Mouse (Mus musculus) hindbrain, embryonic 16.5 days (tissue): Measurements from ENCODE around the gene Dock3. TPM values are rescaled to one million over a fixed set of nuclear protein-coding genes. Genes with fewer than 3 reads are reported as not detected.

Experiments
- ATAC-seq: fragments of 200-750 bp; cut with Nextera tagmentation; 2 replicates; pipeline ENCODE4 v1.8.0; 2017; ENCODE audit warnings: moderate TSS enrichment, moderate library complexity
- H3K27ac ChIP-seq: fragments of 300-500 bp; sonication (generic); 2 replicates; pipeline ENCODE4 v1.5.1; 2014; ENCODE audit warnings: low read depth, mild to moderate bottlenecking, control low read depth, low read length, moderate library complexity
- H3K27me3 ChIP-seq: fragments of 300-500 bp; sonication (generic); replicated peaks from 2 replicates; pipeline ENCODE4 v1.6.1; 2014; ENCODE audit warnings: low read length; ENCODE audit not compliant: control insufficient read depth, insufficient read depth
- H3K36me3 ChIP-seq: fragments of 300-500 bp; sonication (generic); 2 replicates; pipeline ENCODE4 v1.6.1; 2014; ENCODE audit warnings: mild to moderate bottlenecking, low read length, moderate library complexity, mixed read lengths; ENCODE audit not compliant: control insufficient read depth, insufficient read depth
- H3K4me1 ChIP-seq: fragments of 300-500 bp; sonication (generic); 2 replicates; pipeline ENCODE4 v1.6.1; 2014; ENCODE audit warnings: low read depth, low read length; ENCODE audit not compliant: control insufficient read depth, insufficient read depth
- H3K4me2 ChIP-seq: fragments of 300-500 bp; sonication (generic); 2 replicates; pipeline ENCODE4 v1.6.1; 2014; ENCODE audit warnings: mild to moderate bottlenecking, low read length, control low read depth, moderate library complexity
- H3K4me3 ChIP-seq: fragments of 300-500 bp; sonication (generic); 2 replicates; pipeline ENCODE4 v1.5.1; 2014; ENCODE audit warnings: mild to moderate bottlenecking, low read length, control low read depth, moderate library complexity
- H3K9ac ChIP-seq: fragments of 300-500 bp; sonication (generic); 2 replicates; pipeline ENCODE4 v1.6.1; 2014; ENCODE audit warnings: low read depth, mild to moderate bottlenecking, control low read depth, low read length, moderate library complexity
- H3K9me3 ChIP-seq: fragments of 300-500 bp; sonication (generic); 2 replicates; pipeline ENCODE4 v1.6.1; 2014; ENCODE audit warnings: mild to moderate bottlenecking, low read length, moderate library complexity; ENCODE audit not compliant: control insufficient read depth
- WGBS: fragments of 180-500 bp; shearing (Covaris S2); extraction: QIAGEN DNeasy Blood & Tissue Kit; methylation state at CpG from one replicate; pipeline ENCODE4 v1.1.7; 2014; 5-methylcytosine and 5-hydroxymethylcytosine counted together
- polyA plus RNA-seq: library from polyadenylated mRNA; unstranded; fragments of >200 nt; fragmentation: Nextera tagmentation; extraction: Ambion mirVana; gene quantifications from 2 replicates; pipeline ENCODE4 v1.2.1, GENCODE M21; 2015

Gene Dock3
- polyA plus RNA-seq, 1 experiment from 2014 or later: 14.4 TPM

- 79% methylated on average over 4 of the region's 4 CpGs for WGBS
- H3K36me3 ChIP-seq: no peaks in the 10 kb centered on the region
- no peaks in the 10 kb centered on the region for H3K9me3 ChIP-seq
- H3K27ac ChIP-seq: no peak overlapping the region
- H3K9ac ChIP-seq: no peak overlapping the region
- H3K4me1 ChIP-seq: no peaks in the 10 kb centered on the region
- no peak overlapping the region for H3K4me2 ChIP-seq
- no peak overlapping the region for H3K4me3 ChIP-seq
- H3K27me3 ChIP-seq: no peaks in the 10 kb centered on the region
- ATAC-seq: no peak
These were observed 221.9 kb downstream of the Dock3 start for GRCm38 (mm10) chr9:107009841-107010240.

GRCm38 (mm10) chr9:107003187-107003586 lies 228.5 kb downstream of the Dock3 start:
- Histone ChIP-seq H3K4me2 (no peak overlapping the region), H3K27me3 (no peaks in the 10 kb centered on the region), H3K36me3 (no peaks in the 10 kb centered on the region; the same call in 1 of the 2 replicates), H3K4me1 (no peaks in the 10 kb centered on the region), H3K9ac (no peak overlapping the region), H3K4me3 (no peak overlapping the region), H3K27ac (no peak overlapping the region), H3K9me3 (no peaks in the 10 kb centered on the region)
- ATAC-seq: no peak
- WGBS: 97% methylated on average over 2 of the region's 2 CpGs

DNA sequence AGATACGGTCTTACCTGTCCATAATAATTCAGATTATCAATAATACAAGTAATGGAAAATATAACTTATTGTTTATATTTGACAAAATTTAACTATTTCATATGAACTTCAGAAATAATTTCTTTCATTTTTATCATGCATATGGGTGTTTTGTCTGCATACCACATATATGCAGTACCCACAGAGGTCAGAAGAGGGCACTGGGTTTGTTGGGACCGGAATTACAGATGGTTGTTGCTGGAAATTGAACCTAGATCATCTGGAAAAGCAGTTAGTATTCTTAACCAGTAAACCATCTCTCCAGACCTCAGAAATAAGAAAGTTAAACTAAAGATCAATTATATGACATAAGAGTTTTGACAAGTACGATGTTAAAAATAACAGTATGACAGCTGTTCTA lies 261.0 kb downstream of the Dock3 start:
- no peak overlapping the region for H3K4me2 ChIP-seq
- no peaks in the 10 kb centered on the region for H3K9me3 ChIP-seq
- H3K36me3 ChIP-seq: peaks cover 3% of the 10 kb centered on the region
- H3K27ac ChIP-seq: no peak overlapping the region
- H3K9ac ChIP-seq: no peak overlapping the region
- 68% methylated on average over 3 of the region's 3 CpGs for WGBS
- H3K27me3 ChIP-seq: no peaks in the 10 kb centered on the region
- no peak for ATAC-seq
- H3K4me1 ChIP-seq: no peaks in the 10 kb centered on the region
- H3K4me3 ChIP-seq: no peak overlapping the region

- peaks cover 30% of the 10 kb centered on the region for H3K36me3 ChIP-seq
- no peak overlapping the region for H3K27ac ChIP-seq
- WGBS: 90% methylated on average over 1 of the region's 1 CpGs
- no peaks in the 10 kb centered on the region for H3K4me1 ChIP-seq
- H3K4me3 ChIP-seq: no peak overlapping the region
- H3K4me2 ChIP-seq: no peak overlapping the region
- no peaks in the 10 kb centered on the region for H3K27me3 ChIP-seq
- H3K9me3 ChIP-seq: no peaks in the 10 kb centered on the region
- no peak overlapping the region for H3K9ac ChIP-seq
- ATAC-seq: no peak
These were observed 273.3 kb downstream of the Dock3 start for GRCm38 (mm10) chr9:106958452-106958851.

DNA sequence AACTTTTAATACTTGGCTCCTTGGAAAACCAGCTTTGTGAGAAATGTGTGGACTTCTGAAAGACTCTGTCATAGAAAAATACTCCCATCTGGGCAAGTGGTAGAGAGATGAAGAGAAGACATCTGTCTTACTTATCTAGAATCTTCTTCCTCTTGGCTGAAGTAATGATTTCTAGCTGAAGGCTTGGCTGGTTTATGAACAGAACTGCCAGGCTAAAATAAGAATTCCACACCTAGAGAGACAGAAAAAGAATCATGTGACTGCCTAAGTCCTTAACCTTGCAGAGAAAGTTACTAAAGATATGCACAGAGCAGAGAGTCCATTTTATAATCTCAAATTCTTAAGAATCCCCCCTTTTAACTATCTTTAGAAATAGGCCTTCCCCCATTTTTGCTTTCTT lies 276.2 kb downstream of the Dock3 start:
- H3K9me3 ChIP-seq: no peaks in the 10 kb centered on the region
- no peaks in the 10 kb centered on the region for H3K4me1 ChIP-seq
- no peak overlapping the region for H3K4me2 ChIP-seq
- H3K9ac ChIP-seq: no peak overlapping the region
- no peak for ATAC-seq
- no peaks in the 10 kb centered on the region for H3K27me3 ChIP-seq
- no peak overlapping the region for H3K27ac ChIP-seq
- H3K4me3 ChIP-seq: no peak overlapping the region
- peaks cover 41% of the 10 kb centered on the region for H3K36me3 ChIP-seq

- Histone ChIP-seq H3K9me3 (no peaks in the 10 kb centered on the region), H3K27me3 (no peaks in the 10 kb centered on the region), H3K4me2 (no peak overlapping the region), H3K9ac (no peak overlapping the region), H3K27ac (no peak overlapping the region), H3K36me3 (peaks cover 28% of the 10 kb centered on the region), H3K4me1 (no peaks in the 10 kb centered on the region), H3K4me3 (no peak overlapping the region)
- no peak for ATAC-seq
- WGBS: 95% methylated on average over 1 of the region's 1 CpGs
These were observed 296.7 kb downstream of the Dock3 start for GRCm38 (mm10) chr9:106934998-106935397.

DNA sequence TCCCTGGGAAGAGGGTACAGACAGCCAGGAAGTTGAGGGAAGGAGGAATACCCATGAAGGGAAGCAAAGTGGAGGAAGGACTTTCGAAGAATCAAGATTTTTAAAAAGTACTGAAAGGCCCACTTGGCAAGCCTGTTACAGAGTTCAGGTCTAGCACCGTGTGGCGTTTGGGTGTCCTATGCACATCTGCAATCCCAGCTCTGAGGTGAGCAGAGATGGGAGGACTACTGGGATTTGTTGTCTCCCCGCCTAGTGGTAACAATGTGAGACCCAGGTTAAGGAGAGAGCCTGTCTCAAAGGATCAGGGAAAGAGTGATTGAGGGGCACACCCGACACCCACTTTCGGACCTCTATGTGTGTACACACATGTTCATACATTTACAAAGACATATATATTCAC lies 316.8 kb downstream of the Dock3 start:
- WGBS: 92% methylated on average over 6 of the region's 6 CpGs
- no peaks in the 10 kb centered on the region for H3K27me3 ChIP-seq
- no peak overlapping the region for H3K9ac ChIP-seq
- no peaks in the 10 kb centered on the region for H3K4me1 ChIP-seq
- H3K27ac ChIP-seq: no peak overlapping the region
- ATAC-seq: no peak
- H3K4me2 ChIP-seq: no peak overlapping the region
- H3K9me3 ChIP-seq: no peaks in the 10 kb centered on the region
- no peak overlapping the region for H3K4me3 ChIP-seq
- peaks cover 18% of the 10 kb centered on the region for H3K36me3 ChIP-seq

- Histone ChIP-seq H3K36me3 (peaks cover 22% of the 10 kb centered on the region), H3K9ac (no peak overlapping the region), H3K4me2 (no peak overlapping the region), H3K4me3 (no peak overlapping the region), H3K9me3 (no peaks in the 10 kb centered on the region), H3K27me3 (no peaks in the 10 kb centered on the region), H3K27ac (no peak overlapping the region), H3K4me1 (no peaks in the 10 kb centered on the region)
- WGBS: 24% methylated on average over 1 of the region's 1 CpGs
- no peak for ATAC-seq
These were observed 317.9 kb downstream of the Dock3 start for GRCm38 (mm10) chr9:106913759-106914158.

GRCm38 (mm10) chr9:106911624-106912023 lies 320.1 kb downstream of the Dock3 start:
- no peaks in the 10 kb centered on the region for H3K9me3 ChIP-seq
- no peak overlapping the region for H3K4me3 ChIP-seq
- no peaks in the 10 kb centered on the region for H3K4me1 ChIP-seq
- H3K9ac ChIP-seq: no peak overlapping the region
- H3K27me3 ChIP-seq: no peaks in the 10 kb centered on the region
- H3K4me2 ChIP-seq: no peak overlapping the region
- H3K27ac ChIP-seq: no peak overlapping the region
- H3K36me3 ChIP-seq: peaks cover 22% of the 10 kb centered on the region
- 75% methylated on average over 1 of the region's 1 CpGs for WGBS
- no peak for ATAC-seq

- ATAC-seq: no peak
- WGBS: 49% methylated on average over 5 of the region's 5 CpGs
- H3K4me2 ChIP-seq: no peak overlapping the region
These were observed 323.0 kb downstream of the Dock3 start for GRCm38 (mm10) chr9:106908715-106909114.

More at GRCm38 (mm10) chr9:106908715-106909114, 323.0 kb downstream of the Dock3 start:
- no peak overlapping the region for H3K9ac ChIP-seq
- H3K9me3 ChIP-seq: no peaks in the 10 kb centered on the region
- H3K4me3 ChIP-seq: no peak overlapping the region
- H3K4me1 ChIP-seq: no peaks in the 10 kb centered on the region
- peaks cover 24% of the 10 kb centered on the region for H3K36me3 ChIP-seq
- no peak overlapping the region for H3K27ac ChIP-seq
- H3K27me3 ChIP-seq: no peaks in the 10 kb centered on the region
